ENCODE assay signal across 8 mouse cellular contexts in genomic region chr1:37029154-37029907, GRCm38 (mm10). TPM values are rescaled to one million over a fixed set of nuclear protein-coding genes. Genes with fewer than 3 reads are reported as not detected.
DNase-seq lines count a peak whose midpoint lies in the region; ATAC-seq lines count a peak whose summit lies in the region.

No protein-coding gene starts in this region.

- H3K4me3 ChIP-seq in intestine, embryonic 15.5 days (replicated peaks): peak overlapping the region; percentile 48
- peak overlapping the region; percentile 33 for H3K4me3 ChIP-seq in limb, embryonic 11.5 days (ENCODE audit: low read depth, low read length)
- peak overlapping the region; percentile 54 for H3K4me3 ChIP-seq in midbrain, embryonic 12.5 days

- peak overlapping the region; percentile 76 for H3K27ac ChIP-seq in intestine, embryonic 15.5 days
- no peak overlapping the region; the same call in 1 of the 2 replicates for H3K27ac ChIP-seq in limb, embryonic 11.5 days (replicated peaks; ENCODE audit: low read depth, low read length)
- peak overlapping the region; percentile 58 for H3K27ac ChIP-seq in midbrain, embryonic 12.5 days (replicated peaks)

- H3K9ac ChIP-seq in intestine, embryonic 15.5 days: peak overlapping the region; percentile 17; the same call in 1 of the 2 replicates
- no peak overlapping the region; the same call in 1 of the 2 replicates for H3K9ac ChIP-seq in limb, embryonic 11.5 days (ENCODE audit: low read length)
- H3K9ac ChIP-seq in midbrain, embryonic 12.5 days (replicated peaks): peak overlapping the region; percentile 43

- peak overlapping the region; percentile 90 for H3K4me2 ChIP-seq in intestine, embryonic 15.5 days (replicated peaks)
- peak overlapping the region; percentile 68 for H3K4me2 ChIP-seq in limb, embryonic 11.5 days (ENCODE audit: low read depth, severe bottlenecking)
- peak overlapping the region; percentile 77 for H3K4me2 ChIP-seq in midbrain, embryonic 12.5 days (replicated peaks)

- DNase-seq in WW6 (ENCODE audit: low read depth, low spot score): peak; percentile 31
- DNase-seq in embryo, embryonic 10.5 days (ENCODE audit: low spot score): peak; percentile 94
- DNase-seq in gastrocnemius, postnatal 4 days (ENCODE audit: low spot score in 2 of 2): peak; percentile 68 to 81
- DNase-seq in limb, embryonic 11.5 days (ENCODE audit: low spot score): peak; percentile 93
- DNase-seq in skeletal muscle tissue, adult 2 months (ENCODE audit: low read depth, low spot score): peak; percentile 66

- H3K4me1 ChIP-seq in intestine, embryonic 15.5 days (replicated peaks): peaks cover 7% of the 10 kb centered on the region; the same call in 1 of the 2 replicates
- no peaks in the 10 kb centered on the region for H3K4me1 ChIP-seq in limb, embryonic 11.5 days (ENCODE audit: control insufficient read depth, insufficient read depth, low read length)
- peaks cover 13% of the 10 kb centered on the region for H3K4me1 ChIP-seq in midbrain, embryonic 12.5 days

- H3K9me3 ChIP-seq in intestine, embryonic 15.5 days: no peaks in the 10 kb centered on the region
- H3K9me3 ChIP-seq in limb, embryonic 11.5 days (ENCODE audit: control insufficient read depth, low read length): no peaks in the 10 kb centered on the region
- H3K9me3 ChIP-seq in midbrain, embryonic 12.5 days: no peaks in the 10 kb centered on the region

- no peaks in the 10 kb centered on the region for H3K36me3 ChIP-seq in intestine, embryonic 15.5 days
- H3K36me3 ChIP-seq in limb, embryonic 11.5 days (ENCODE audit: control insufficient read depth, insufficient read depth, low read length): no peaks in the 10 kb centered on the region
- H3K36me3 ChIP-seq in midbrain, embryonic 12.5 days: no peaks in the 10 kb centered on the region

- WGBS in intestine, embryonic 15.5 days: 3% methylated on average over 26 of the region's 26 CpGs
- whole genome bisulfite sequencing in limb, embryonic 11.5 days: 5% methylated on average over 26 of the region's 26 CpGs
- 2% methylated on average over 26 of the region's 26 CpGs for WGBS in midbrain, embryonic 12.5 days

- peak; percentile 86 for ATAC-seq in intestine, embryonic 15.5 days
- ATAC-seq in limb, embryonic 11.5 days (ENCODE audit: insufficient number of reproducible peaks, low FRiP score, low TSS enrichment, low read depth): peak; percentile 97
- ATAC-seq in midbrain, embryonic 12.5 days (ENCODE audit: low FRiP score, low read depth): peak; percentile 99
- ATAC-seq in erythroid progenitor cell, adult 5-6 weeks (replicated peaks; ENCODE audit: low FRiP score, poor library complexity, severe bottlenecking): no peak

- H3K27me3 ChIP-seq in intestine, embryonic 15.5 days (replicated peaks): no peaks in the 10 kb centered on the region
- H3K27me3 ChIP-seq in limb, embryonic 11.5 days (ENCODE audit: control insufficient read depth, insufficient read depth, low read length): no peaks in the 10 kb centered on the region
- H3K27me3 ChIP-seq in midbrain, embryonic 12.5 days: peaks cover 10% of the 10 kb centered on the region; the same call in 1 of the 2 replicates

RNA-seq across cellular contexts. Expression of gene Vwa3b, which starts 2.9 kb away (rescaled TPM):
- total RNA-seq in gastrocnemius, postnatal 4 days (2021): 10 to 100 TPM; 10.4 to 16.7 TPM
- 1.7 and 1.9 TPM in 2 replicates for polyA plus RNA-seq in intestine, embryonic 15.5 days (2015; fragmentation: Nextera tagmentation; extraction: Ambion mirVana)
- polyA plus RNA-seq in limb, embryonic 11.5 days (2014; fragmentation: Nextera tagmentation; extraction: Ambion mirVana): 0.61 and 0.87 TPM in 2 replicates
- 0.43 and 0.68 TPM in 2 replicates for polyA plus RNA-seq in midbrain, embryonic 12.5 days (2016; fragmentation: Nextera tagmentation; extraction: Ambion mirVana)
- not detected in 2 replicates for total RNA-seq in erythroid progenitor cell, adult 5-6 weeks (2015; ENCODE audit: low replicate concordance)
- total RNA-seq in erythroid progenitor cell, adult 5-6 weeks (2017; ENCODE audit: low replicate concordance): not detected in 2 replicates

Comparison
In these comparisons a context has a peak if more than half of its experiments do, and no peak if none do; other contexts are left out.
1. DNase-seq: peak in every context shown above with its lines; median percentile 94 in embryo, embryonic 10.5 days; 93 in limb, embryonic 11.5 days; 74 in gastrocnemius, postnatal 4 days; 66 in skeletal muscle tissue, adult 2 months; 31 in WW6.